Mouse (Mus musculus) c-Kit-positive CD71-negative TER-119-negative erythroid progenitor cells, embryonic 14.5 days (primary cell): ENCODE measurements around the gene Myh14.
"Not testable (repeated sequence)": the region's sequence is repeated elsewhere in the genome, so short reads cannot be mapped to it uniquely, and the experiment has no call there.

Experiments used
- DNase-seq: peaks from one replicate; pipeline ENCODE4 v3.0.0-alpha.2; 2013; ENCODE audit warnings: low read depth

The Myh14 gene

DNA sequence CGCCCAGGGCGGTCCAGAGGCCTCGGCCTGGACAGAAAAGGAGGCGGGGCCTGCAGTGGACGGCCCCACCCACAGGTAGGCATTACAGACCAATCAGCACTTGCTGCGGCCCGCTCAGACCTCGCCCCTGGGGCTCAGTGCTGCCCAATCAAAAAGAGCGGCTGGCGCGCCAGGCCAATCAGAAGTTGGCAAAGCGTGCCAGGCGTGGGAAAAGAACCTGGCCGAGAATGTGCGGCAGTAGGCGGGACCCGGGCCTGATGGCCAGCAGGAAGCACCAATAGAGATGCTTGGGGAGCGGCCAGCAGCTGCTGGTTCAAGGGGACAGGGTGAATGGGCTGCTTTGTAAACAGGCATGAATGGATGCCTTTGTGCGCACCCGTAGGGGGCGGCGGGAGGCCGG, at the start of gene Myh14:
TSS of gene Myh14 (minus strand) at position 41 of the 400 bp plus-strand sequence.
- peak; percentile 20 for DNase-seq

DNA sequence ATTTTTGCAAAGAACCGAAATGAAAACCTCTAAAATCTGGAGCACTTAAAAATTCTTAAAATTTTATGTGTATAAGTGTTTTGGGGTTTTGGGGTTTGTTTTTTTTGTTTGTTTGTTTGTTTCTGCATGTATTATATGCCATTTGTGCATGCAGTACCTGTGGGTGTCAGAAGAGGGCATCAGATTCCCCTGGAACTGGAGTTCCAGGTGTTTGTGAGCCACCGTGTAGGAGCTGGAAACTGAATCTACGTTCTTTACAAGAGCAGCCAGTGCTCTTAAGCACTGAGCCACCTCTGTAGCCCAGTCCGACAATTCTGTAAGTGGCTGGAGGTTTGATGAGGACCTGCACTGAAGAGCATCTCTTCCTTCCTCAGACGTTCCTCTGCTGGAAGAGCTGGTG, 39.2 kb upstream of the Myh14 start:
- DNase-seq: no peak

DNA sequence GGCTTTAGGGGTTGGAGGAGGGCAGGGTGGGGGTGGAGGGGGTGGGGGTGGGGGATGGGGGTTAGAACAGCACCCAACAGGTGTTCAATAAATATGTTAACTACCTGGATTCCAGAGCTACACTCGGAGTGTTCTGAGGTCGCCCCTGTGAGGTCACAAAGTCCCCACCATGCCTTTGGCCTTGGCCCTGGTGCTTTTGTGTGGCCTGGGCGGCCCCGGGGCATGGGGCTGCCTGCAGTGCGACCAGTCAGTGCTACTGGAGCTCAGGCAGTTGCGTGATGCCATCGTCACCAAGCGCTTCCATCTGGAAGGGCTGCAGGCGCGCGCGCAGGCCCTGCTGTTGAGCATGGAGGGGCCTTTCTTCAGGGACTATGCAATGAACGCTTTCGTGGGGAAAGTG, 37.9 kb upstream of the Myh14 start, which contains the start of gene Izumo2:
TSS of gene Izumo2 (plus strand) at position 169 of the 400 bp plus-strand sequence.
- no peak for DNase-seq

DNA sequence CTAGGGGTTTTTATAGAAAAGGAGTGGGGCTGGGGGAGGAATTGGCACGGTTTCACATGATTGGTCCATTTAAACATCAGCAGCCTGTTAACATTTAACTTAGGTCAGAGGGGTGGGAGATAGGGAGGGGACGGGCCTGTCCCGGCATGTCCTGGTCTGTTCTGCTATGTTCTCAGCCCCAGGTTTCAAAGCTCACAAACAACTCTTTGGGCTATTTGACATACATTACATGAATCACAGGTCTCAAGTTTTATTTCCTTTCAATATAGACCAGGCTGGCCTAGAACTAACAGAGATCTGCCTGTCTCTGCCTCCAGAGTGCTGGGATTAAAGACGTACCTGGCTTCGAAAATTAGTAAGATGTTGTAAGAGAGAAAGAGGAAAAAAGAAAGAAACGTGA, 37.5 kb upstream of the Myh14 start:
- not testable (repeated sequence) for DNase-seq

DNA sequence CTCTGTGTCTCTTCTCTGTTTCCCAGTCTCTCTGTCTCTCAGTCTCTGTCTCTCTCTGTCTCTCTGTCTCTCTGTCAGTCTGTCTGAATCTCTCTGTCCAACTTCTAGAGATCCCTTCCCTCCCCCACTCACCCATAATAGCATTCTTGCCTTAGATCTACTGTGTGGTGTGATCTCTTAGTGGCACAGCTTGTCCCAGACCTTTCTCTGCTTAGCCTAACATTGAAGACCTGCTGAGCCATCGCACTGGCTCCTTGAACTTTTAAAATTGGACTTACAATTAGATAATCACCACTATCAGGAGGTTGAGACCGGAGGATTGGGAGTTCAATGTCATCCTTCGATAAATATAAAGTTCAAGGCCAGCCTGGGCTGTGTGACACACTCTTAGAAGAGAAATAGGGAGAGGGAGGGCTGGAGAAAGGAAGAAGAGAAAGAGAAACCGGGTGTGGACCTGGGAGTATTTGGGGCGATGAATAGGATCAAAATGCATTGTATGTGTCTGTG, 36.6 kb upstream of the Myh14 start:
- DNase-seq: no peak

DNA sequence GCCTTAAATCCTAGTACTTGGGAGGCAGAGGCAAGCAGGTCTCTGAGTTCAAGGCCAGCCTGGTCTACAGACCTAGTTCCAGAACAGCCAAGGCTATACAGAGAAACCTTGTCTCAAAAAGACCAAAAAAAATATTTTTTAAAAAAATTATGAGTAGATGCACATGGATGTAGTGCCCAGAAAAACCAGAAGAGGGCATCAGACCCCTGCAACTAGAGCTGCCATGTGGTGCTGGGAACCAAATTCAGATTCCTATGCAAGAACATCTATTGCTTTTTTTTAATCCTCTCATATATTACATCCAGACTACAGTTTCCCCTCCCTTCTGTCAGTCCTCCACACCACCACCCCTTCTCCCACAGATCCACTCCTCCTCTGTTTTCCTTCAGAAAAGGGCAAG, 35.7 kb upstream of the Myh14 start:
- no peak for DNase-seq

DNA sequence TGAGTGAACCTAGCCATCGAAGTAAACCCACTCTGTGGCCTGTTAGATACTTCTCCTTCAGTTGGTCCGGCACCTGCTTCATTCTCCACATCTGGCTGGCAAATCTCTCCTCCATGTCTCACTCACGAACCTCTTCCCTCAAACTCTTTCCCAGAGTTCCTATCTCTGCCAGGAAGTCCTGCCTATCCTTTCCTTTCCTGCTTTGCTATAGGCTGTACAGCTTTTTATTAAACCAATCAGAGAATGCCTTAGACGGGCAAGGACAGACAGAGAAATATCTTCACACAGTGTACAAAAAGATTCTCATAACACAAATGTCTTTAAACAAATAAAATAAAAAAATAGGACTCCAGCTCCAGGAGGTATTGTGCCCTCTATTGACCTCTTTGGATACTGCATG, 34.4 kb upstream of the Myh14 start:
- DNase-seq: no peak

DNA sequence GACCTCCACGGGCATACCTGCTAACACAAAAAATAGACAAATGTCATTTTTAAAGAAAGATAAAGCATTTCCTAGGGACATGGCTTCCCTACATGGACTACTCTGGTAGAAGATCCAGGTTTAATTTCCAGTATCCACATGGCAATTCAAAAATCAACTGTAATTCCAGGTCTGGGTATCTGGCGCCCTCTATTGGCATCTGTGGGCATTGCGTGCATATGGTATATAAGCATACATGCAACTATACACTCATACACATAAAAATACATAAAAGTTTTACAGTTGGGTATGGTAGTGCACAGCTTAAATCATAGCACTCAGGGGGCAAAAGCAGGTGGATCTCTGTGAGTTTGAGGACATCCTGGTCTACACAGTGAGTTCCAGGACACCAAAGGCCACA, 33.7 kb upstream of the Myh14 start:
- no peak for DNase-seq

DNA sequence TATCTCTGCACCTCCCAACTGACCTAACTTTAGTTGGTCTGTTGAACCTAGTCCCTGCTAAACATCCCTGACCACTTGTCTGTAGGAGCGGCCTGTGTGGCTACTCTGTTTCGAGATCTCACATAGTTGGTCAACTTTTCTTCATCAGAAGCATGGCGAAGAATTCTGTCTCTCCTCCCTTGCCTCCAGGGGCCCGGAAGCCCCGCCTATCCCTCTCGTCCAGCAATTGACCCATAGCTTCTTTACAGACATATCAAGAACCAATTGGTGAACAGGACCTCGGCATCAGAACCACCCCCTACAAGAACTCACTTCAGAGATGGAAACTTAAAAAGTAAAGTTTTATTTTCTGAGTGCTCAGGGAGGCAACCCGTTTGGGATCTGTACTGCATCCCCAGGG, 32.3 kb upstream of the Myh14 start:
- DNase-seq: no peak

DNA sequence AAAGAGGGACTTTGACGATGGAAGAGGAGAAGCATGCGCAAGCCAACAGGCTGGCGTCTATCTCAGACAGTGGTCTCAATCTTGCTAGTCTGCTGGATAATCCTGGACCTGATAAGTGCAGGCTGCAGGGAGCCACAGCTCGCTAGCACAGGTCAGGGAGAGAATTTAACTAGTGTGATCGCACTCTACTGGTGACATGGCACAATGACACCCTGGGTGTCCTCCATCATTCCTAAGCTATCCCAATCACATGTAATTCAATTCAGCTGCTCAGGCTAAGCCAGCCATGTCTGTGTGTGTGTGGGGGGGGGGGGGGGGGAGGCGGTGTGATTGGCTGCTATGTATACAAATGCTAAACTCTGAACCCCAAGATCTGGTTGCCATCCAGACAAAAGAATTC, 31.3 kb upstream of the Myh14 start:
- no peak for DNase-seq

DNA sequence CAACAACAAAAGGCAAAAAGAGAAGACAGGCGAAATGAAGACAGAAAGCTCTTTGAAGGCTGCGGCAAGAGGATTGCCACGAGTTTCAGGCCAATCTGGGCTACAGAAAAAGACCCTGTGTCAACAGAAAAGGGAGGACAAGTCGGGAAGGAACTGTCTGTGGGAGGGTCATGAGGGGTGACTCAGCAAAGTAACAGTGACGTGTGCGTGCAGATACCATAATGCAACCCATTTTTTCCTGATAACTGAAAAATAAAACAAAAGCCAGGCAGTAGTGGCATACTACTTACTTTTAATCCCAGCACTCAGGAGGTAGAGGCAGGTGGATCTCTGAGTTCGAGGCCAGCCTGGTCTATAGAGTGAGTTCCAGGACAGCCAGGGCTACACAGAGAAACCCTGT, 27.3 kb upstream of the Myh14 start:
- DNase-seq: peak; percentile 13

DNA sequence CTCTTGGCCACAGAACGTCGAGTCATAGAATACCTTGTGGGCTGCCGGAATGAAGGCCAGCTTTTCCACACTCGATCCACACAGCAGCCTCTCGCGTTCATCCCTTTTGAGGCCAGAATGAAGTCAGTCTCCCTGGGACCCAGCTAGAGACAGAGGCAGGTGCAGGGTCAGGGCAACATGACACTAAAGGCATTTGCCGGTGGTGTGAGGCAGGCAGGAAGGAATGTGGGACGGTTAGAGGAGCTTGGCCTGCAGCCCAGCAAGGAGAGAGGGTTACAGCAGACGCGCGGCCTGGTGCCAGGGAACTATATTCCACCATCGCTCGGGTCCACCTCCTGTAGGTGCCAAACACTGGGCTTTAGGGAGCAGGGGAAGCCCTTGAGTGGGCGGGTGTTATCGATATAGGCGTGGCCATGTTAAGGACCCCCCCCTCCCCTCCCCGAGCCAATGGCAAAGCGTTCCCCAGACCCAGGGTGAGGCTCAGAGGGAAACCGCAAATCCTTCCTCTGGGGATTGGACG, 26.6 kb upstream of the Myh14 start:
- DNase-seq: no peak

DNA sequence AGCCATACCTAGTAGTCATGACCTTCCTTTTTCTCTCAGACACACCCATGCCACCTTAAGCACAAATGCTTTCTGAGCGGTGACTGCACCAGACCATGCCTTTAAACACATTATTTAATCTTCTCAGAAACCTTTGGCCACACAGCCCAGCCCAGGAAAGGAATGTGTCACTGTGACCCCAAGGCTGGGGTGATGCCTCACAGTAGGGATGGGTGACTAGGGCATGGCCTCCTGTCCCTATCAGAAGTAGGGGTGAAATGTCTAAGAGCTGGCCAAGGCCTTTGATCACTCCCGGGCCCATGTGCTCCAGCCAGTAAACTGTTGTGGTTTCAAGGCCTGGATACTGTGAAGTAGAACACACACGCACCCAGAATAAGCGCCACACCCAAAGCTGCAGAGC, 24.6 kb upstream of the Myh14 start:
- no peak for DNase-seq

DNA sequence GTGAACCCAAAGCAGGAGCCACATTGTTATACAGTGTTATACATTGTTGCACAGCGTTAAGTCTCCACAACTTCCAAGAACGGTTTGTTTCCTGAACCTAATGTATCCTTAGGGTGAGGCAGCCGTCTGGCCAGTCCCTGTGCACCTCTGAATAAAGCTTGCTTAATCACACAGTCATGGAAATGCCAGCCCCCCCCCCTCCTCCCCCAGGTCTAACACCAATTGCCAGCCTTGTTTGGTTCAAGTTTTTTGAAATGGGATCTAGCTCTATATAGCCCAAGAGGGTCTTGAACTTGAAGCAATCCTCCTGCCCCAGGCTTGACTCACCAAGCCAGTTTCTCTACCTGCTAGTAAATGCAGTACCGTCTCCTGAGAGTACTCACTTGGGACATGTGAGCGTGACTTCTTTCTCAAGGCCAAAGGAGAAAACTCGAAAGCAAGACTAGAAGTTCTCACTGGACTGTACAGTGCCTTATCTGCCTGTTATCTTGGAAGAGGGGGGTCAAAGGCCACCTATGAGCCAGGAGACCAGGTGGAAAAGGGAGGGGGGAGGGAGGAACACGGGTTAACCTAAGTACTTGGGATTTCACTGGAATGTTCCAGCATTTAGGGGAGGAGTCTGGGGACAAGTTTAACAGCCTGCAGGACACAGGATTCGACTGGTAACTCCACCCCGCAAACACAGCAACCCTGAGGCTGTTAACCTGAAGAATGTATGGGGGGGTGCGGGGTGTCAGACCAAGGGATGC, 23.0 kb upstream of the Myh14 start:
- no peak for DNase-seq

DNA sequence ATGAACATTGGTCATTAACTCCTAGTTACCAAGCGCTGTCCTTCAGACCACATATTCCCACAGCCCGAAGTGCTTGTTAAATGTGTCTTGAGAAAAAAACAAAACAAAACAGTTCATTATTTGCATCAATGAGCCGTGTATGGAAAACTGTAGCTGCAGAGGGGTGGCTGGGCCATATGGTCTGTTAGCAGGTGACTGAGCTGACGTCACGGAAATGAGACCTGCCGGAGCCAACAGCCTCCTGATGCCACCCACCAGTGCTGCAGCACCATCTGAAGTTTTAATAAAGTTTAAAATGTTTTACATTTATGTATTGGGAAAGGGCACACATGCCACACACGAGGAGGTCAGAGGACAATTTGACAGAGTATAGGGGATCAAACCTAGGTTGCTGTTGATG, 18.7 kb upstream of the Myh14 start:
- DNase-seq: no peak

DNA sequence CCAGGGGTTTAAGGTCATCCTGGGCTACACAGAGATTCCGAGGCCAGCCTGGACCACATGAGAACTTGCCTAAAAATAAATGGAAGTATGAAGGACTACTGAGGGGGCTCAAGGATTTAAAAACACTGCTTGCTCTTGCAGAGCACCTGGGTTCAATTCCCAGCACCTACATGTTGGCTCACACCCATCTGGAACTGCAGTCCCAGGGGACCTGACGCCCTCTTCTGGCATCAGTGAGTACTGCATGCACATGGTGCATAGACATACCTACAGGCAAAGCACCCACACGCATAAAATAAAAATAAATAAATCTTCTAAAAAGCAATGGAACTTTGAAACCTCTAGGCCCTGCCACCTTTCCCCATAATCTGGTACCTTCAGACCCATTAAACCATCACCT, 18.2 kb upstream of the Myh14 start:
- DNase-seq: no peak

DNA sequence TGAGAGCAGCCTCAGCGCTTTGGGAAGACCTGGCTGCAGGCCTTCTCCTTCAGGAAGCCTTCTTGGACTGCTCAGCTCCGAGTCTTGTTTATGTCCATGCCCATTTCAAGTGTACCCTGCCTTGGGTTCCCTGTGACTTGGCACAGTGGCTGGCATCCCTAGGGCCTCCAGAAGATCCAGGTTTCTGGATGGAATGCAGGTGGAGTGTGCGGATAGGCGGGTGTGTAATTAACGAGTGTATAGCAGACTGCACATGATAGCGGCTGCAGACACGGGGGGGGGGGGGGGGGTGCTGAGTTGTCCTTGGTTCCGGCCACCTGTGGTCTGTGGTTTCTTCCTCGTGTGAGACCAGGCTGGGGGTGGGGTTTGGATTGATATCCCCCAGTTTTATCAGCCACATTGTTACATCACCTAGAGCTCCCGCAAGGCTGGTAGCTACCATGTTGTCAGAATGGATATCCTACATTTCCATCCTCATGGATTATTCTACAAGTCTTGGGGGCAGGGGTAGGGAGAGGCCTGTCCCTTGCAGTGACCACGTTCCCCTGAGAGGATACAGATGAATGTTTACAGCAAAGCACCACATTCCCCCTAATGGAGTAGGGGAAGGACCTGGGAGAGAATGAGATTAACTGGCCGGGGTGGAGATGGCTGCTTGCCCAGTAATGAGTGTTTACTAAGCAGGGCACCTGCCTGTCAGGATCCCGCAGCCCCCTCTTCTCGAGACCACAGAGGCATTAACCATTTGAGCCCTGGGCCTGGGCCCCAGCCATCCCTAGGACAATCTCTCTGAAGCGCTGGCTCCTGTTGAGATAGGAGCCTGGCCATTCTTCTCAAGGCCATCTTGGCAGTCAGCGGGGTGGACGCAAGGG, 15.1 kb upstream of the Myh14 start:
- DNase-seq: no peak

DNA sequence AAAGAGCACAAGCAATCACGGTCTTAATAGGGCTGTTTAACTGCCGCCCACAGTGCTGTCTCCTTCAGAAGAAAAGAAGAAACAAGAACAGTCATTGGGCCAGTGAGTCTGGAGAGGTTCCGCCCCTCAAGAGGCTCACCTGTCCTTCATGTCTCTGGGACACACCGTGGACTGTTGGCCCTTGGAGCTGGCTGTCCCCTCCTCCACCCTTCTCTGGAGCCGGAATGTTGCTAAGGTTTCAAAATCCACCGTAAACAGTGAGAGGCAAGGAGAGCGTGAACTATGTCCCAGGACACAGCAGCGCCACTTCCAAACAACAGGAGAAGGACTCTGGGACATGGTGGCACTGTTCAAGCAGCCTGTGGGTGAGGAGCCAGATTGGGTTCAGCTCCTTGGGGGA, 13.0 kb upstream of the Myh14 start:
- no peak for DNase-seq

DNA sequence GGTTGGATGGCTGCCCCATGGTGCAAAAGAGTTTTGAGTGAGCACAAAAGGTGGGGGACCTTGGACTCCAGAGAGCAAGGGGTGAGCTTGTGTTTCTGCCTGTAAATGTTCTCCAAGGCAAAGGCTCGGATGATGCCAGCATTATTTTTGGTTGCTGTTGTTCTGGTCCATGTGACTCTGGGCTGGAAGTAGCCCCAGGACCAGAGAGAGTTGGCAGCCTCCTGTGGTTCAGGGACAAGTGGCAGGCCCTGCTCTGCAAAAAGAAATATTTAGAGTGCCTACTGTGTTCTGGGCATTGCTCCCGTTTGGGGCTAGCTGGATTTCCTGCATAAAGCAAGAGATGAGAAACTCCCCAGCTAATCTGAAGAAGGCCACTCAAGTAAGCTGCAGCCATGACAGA, 6.0 kb upstream of the Myh14 start:
- DNase-seq: no peak

DNA sequence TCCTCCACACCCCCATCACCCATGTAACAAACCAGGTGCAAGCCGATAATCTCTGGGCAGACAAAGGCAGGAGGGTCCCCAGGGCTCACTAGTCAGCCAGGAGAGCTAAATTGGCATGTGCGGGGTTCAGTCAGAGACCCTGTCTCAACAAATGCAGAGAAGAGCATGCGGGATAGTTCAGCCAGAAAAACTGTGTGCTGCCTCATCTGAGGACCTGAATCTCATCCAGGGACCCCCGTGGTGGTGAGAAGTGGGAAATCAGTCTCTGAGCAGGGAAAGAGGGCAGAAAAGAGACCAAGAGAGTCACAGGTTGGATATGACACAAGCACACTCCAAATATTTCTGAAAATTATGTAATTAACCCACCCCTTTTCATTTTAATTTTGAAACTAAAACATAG, 5.5 kb upstream of the Myh14 start:
- no peak for DNase-seq

DNA sequence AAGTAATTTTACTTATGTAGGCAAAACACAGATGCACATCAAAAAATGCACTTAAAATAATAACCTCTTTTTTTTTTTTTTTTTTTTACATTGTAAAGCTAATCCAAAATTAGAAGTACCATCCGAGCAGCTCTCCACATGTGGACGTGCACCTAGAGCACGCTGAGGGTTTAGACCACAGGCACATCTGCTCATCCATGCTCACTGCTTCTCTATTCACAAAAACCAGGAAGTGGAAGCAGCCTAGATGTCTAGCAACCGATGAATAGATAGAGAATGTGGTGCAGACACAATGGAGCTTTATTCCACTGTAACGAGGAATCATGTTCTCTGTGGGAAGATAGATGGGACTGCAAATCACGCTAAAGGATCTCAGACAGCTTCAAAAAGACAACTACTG, 4.5 kb upstream of the Myh14 start:
- no peak for DNase-seq

DNA sequence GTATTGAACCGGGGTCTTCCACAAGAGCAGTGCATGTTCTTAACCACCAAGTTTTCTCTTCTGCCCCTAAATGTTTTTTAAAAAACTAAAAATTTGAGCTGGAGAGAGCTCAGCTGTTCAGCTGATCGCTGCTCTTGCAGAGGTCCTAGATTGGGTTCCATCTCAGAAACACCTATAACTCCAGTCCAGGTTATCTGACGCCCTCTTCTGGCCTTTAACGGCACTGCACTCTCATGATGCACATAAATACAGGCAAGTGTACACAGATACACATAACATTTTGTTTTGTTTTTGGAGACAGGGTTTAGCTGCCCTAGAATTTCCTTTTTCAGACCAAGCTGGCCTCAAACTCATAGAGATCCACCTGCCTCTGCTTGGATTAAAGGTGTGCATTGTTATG, 3.9 kb upstream of the Myh14 start:
- DNase-seq: no peak

DNA sequence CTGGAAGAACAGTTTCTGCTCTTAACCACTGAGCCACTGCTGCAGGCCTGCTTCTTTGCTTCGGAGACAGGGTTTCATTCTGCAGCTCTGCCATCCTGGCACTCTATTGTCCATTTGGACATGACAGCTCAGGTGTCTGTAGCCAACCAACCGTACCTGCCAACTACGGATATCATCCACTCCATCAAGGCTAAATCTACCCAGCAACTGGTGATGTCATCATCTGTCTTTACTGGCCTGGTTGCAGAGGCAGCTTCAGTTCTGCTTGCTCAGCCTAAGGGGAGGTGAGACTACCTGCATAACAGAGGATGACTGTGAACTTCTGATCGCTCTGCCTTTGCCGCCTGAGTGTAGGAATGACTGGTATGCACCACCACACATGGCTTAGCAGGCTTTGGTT, 1.6 kb upstream of the Myh14 start:
- no peak for DNase-seq
